Mouse (Mus musculus): ENCODE results near the gene Tctex1d1. TPM values are rescaled to one million over a fixed set of nuclear protein-coding genes. Genes with fewer than 3 reads are reported as not detected.

Tctex1d1 gene
- total RNA-seq, 2 experiments from 2014 or later: 0.50 to 0.59 TPM

DNA sequence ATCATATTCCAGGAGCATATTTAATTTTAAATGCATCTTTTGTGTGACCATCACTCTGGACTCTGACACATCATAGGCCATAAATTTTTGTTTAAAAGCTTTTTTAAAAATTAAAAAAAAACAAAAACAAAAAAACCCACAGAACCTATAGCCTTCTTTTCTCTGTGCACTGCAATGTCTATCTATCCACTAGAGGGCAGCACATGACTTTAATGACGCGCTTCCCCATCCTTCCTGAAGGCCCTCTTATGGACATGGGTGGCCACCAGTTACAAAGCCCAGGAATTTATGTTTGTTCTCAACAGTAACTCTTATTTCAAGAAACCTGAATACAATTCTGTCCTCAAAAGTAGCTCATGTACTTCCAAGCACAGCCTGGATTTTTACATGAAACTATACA, 8.5 kb downstream of the Tctex1d1 start:
- intact Hi-C loops (cut with DNase I): loop anchor here (2.0 to 10.0 kb wide), 3 partner anchors 128 to 355 kb away; partner anchors contain the start of genes Mier1 and Wdr78
- no peak for DNase-seq (ENCODE audit: low spot score in 2 of 2)

DNA sequence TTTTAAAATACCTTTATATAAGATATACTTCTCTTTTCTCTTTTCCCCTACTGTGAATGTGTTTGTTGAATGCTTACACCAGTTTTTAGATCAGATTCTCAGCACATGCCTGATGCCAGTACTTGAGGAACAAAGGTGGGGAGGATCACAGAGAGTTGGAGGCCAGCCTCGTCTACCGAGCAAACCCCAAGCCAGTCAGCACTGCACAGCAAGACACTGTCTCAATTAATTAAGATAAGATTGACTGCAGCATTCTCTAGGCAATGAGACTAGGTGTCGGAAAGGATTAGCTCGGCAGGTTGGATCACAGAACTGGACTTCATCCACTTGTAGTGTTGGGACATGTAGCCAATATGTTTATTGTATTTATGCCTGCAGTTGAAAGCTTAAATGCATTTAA, 8.9 kb downstream of the Tctex1d1 start:
- intact Hi-C loops (cut with DNase I): loop anchor here (2.0 to 10.0 kb wide), 3 partner anchors 127 to 355 kb away; partner anchors contain the start of genes Mier1 and Wdr78
- no peak for DNase-seq (ENCODE audit: low spot score in 2 of 2)

DNA sequence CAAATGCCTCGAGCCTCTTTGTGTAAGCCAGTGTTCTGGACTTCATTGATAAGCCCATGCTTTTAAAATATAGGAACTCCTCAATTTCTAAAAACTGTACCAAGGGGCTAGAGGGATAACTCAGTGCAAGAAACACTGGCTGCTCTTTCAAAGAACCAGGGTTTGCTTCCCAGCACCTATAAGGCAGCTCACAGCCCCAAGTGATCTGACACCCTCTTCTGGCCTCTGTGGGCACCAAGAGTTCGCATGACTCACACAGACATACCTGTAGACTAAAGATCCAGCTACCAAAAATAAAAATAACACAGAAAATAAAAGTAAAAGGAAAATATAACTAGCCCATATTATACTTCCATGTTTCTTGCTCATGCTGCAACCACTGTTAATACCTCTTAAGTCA, 9.3 kb downstream of the Tctex1d1 start:
- no peak for DNase-seq (ENCODE audit: low spot score in 2 of 2)
- intact Hi-C loops (cut with DNase I): loop anchor here (2.0 to 10.0 kb wide), 3 partner anchors 127 to 355 kb away; partner anchors contain the start of genes Mier1 and Wdr78

DNA sequence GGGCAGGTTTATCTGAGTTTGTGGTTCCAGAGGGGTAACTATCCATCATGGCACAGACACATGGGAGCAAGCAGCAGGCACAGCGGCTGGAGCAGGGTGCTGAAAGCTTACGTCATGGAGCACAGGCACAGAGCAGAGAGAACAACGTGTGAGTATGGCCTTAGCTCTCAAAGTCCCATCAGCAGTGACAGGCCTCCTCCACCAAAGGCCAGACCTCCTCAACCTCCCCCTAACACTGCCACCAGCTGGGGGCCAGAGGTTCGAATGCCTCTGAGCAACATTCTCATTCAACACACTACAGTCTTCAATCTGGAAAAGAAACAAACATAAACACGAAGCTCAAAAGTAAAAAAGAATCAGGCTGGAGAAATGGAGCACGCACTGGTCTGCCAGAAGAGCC, 10.1 kb downstream of the Tctex1d1 start:
- no peak for DNase-seq (ENCODE audit: low spot score in 2 of 2)
- intact Hi-C loops (cut with DNase I): loop anchor here (5.0 to 10.0 kb wide), 2 partner anchors 126 to 354 kb away; partner anchors contain the start of genes Mier1 and Wdr78

DNA sequence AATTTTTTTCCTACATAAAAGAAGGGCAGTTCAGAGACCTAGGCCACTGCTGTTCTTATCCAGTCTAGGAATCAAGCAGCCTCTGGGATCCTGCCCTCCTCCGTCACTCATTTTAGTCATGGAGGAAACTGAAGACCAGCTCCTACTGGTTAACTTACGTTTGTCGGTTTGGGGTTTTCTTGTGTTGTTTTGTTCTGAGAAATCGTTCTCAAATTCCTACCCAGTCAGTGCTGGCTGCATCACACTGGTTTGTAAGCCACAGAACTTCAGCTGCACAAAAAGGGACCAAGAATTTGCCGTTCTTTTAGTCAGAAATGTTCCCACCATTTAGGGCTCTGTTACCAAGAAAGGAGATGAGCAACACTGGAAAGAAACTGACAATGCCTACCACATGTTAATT, 11.0 kb downstream of the Tctex1d1 start:
- DNase-seq (ENCODE audit: low spot score in 2 of 2): no peak
- intact Hi-C loops (cut with DNase I): loop anchor here (5.0 to 10.0 kb wide), 2 partner anchors 125 to 353 kb away; partner anchors contain the start of genes Mier1 and Wdr78

DNA sequence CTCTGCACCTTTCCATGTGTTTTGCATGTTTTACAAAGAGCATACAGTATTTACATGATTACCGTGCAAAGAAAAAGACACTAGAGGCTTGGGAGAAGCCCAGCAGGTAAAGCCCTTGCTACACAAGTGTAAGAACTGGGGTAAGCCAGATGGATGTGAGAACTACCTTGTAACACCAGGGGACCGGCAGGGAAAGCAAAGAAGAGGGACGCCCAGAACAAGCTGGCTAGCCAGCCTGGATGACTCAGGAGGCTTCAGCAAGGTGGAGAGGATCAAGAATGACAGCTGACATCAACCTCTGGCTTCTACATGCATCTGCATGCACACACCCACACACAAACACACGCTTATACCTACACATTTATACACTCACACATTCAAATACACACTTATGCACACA, 11.6 kb downstream of the Tctex1d1 start:
- DNase-seq (ENCODE audit: low spot score in 2 of 2): no peak
- intact Hi-C loops (cut with DNase I): no loop called here

DNA sequence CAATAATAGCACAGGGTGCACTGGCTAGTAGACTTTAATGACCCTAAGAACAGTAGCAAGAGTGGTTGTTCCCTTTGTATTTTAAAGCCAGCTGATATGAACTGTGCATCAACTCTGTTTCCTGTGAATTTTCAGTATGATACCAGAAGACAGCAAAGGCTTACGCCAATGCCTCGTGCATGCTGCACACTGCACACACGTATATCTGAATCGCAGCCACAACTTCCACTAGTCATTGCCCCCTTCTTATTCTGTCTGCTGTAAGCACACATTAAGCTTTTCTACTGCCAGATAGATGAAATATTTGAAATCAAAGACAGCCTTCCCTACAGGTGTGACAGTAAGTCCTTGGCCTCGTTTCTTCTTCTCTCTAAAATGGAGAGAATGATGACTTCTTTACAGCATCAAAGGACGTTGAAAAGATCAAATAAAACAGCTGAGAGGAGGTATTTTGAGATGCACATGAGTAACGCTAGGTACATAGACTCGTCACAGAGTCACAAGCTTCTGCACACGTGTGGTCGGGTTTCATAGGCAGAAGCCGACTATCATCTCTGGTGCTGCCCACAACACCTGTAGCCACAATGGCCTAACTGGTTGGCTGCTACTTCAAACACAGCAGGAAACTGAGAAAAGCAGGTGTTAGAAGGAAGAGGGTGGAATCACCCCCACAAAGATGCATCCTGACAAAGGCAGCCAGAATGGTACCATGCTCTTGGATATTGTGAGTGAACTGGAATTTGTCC, 12.4 kb downstream of the Tctex1d1 start:
- DNase-seq (ENCODE audit: low spot score in 2 of 2): no peak
- intact Hi-C loops (cut with DNase I): no loop called here

DNA sequence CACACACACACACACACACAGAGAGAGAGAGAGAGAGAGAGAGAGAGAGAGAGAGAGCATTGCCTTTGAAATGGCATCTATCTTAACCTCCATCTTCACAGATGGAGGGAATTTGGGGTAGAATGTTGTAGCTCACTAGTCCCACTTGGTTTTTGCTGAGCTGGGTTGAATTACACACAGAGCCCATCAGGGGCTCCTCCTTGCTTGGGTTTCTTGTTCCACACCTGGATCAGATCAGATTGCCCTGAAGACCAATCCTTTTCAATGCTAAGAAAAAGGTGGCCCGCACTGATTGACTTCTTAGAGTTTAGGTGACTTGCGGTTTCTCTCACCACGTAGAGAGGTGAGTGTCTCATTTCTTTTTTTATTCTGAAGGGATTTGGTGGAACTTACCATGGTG, 13.3 kb downstream of the Tctex1d1 start:
- intact Hi-C loops (cut with DNase I): no loop called here
- DNase-seq (ENCODE audit: low spot score in 2 of 2): no peak

DNA sequence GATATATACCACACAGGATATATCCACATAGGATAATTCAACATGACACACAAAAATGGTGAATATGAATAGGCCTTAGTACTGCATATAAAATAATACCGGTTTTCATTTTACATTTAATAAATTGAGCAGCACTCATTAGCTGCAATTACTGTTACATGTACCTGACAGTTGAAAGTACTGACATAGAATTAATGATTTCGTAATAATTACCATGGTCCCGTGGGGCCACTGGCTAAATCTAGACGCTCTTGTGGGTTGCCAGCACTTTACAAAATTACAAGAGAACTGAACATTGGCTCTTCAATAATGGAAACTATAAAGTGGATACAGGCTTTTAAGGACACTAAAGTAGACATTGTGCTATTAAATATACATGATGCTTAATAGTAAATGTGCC, 26.3 kb downstream of the Tctex1d1 start:
- intact Hi-C loops (cut with DNase I): no loop called here
- no peak for DNase-seq (ENCODE audit: low spot score in 2 of 2)

DNA sequence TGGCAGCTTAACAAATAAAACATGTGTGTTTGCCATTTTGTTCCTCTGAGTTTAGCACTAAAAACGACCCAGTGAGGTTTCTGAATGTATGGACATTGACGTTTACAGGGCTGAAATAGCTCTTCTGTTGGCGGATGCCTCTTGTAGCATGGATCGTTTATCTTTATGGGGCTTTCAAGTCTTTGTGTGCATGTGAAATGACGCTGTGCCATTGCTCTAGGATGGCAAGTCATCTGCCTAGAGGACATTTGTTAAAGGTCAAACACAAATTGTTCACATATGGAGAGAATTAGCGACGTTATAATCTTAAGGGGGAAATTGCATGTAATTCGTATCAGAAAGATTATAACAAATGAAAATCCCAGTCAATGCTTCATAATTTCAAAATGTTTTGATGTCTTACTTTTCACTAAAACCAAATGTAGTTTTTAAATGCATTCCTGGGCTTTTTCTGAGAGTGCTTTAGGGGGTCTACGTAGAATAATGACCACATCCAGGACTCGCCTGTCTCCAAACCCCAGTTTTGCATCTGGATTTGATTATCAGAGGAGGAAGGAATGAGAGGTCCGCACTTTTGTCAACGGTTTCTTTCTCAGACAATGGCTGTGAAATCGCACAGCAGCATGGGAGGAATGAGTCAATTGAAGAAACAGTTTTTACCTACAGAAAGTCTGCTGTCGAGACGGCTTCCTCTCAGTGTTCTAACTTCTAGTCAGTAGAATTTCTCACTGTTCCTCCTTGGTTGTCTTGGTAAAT, 27.0 kb downstream of the Tctex1d1 start:
- intact Hi-C loops (cut with DNase I): no loop called here

DNA sequence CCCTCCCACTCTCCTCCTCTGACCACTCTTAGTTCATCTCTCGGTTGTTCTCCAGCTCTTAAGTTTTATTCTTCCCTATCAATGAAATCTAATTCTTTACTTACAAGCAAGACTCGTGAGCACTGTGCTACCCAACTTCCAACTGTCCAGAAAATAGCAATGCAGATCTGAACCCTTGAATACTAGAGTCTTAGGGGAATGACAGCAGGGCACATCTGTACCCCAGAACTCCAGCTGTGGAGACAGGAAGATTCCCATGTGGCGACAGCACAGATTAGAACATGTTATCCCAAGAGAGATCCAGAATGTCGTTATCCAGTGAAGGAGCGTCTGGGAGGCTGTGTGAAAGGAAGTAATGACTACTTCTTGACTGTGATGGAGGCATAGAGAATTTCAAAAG, 27.9 kb downstream of the Tctex1d1 start:
- intact Hi-C loops (cut with DNase I): no loop called here

More for the DNA sequence above, 27.0 kb downstream of the Tctex1d1 start:
- DNase-seq (ENCODE audit: low spot score in 2 of 2): no peak

DNA sequence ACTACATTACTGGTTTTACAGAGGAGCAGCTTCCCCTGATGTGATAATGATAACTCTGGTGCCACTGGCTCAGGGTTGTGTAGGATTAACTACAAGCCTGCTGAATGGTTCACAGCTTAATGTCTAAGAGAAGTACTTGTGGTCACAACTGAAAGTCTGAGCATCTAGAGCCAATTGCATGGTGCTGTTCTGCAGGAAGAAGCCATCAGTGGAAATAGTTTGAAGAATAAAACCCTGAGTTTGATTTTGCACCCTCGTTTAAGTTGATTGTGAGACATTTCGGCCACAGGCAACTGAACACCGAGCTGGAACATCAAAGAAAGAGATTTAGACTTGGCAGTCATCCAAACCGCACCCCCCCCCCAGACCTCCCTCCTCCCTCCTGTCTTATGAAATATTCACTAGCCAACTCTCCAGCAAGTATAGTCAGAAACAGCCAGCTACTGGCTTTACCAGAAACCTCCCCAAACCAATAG, 28.6 kb downstream of the Tctex1d1 start:
- no peak for DNase-seq (ENCODE audit: low spot score in 2 of 2)
- intact Hi-C loops (cut with DNase I): no loop called here

More for the DNA sequence above, 27.9 kb downstream of the Tctex1d1 start:
- DNase-seq (ENCODE audit: low spot score in 2 of 2): no peak

DNA sequence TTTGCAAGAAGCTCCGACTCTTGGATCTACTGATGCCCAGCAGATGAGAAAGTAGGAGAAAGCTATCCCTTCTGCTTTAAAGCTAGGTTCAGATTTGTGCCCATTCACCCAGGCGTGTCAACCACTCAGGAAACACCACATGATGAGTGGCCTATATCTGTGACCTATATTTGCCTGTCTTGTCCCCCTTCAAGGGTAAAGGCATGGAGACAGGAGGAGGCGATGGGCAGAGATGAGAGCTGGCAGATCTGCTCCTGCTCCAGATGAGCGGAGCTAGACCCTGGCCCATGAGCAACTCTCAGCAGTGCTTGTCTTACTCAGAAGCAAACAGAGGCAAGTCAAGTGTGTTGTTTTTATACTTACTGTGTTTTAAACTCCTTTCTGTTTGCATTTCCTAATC, 32.3 kb downstream of the Tctex1d1 start:
- intact Hi-C loops (cut with DNase I): no loop called here
- DNase-seq (ENCODE audit: low spot score in 2 of 2): no peak

DNA sequence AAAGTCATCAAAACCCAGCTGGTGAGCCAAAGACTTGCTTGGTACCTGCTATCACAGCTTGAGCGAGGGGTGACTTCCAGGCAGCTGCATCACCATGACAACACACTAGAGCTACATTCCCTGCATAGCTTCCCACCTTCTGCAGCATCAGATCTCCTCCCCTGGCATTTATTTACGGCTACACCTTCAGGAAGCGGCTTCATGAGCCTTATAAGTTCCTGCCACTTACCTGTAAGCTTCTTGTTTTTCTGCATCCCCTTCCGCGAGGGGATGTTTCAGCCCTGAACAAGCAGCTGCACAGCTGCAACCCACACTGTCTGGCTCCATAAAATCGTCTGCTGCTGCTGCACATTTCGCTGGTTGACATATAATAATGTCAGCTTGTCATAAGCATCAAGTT, 33.4 kb downstream of the Tctex1d1 start:
- DNase-seq (ENCODE audit: low spot score in 2 of 2): no peak
- intact Hi-C loops (cut with DNase I): no loop called here

DNA sequence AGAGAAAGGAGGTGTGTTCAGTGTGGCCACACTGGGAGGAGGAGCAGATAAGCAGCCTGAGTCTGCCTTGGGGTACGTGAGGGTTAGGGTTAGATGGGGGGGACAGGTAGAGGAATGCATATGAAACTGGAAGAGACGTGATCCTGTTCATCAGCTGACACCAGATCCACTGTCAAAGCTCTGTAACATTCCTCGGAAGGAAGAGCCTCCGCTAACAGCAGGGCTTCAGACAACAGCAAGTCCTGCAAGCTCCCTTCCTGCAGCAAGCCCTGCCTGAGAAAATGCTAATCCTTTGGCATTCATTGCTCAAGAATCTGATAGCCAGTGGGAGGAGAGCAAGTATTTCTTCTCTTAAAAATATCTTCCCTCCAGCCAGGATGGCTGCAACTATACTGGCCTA, 35.1 kb downstream of the Tctex1d1 start:
- intact Hi-C loops (cut with DNase I): no loop called here
- DNase-seq (ENCODE audit: low spot score in 2 of 2): no peak

DNA sequence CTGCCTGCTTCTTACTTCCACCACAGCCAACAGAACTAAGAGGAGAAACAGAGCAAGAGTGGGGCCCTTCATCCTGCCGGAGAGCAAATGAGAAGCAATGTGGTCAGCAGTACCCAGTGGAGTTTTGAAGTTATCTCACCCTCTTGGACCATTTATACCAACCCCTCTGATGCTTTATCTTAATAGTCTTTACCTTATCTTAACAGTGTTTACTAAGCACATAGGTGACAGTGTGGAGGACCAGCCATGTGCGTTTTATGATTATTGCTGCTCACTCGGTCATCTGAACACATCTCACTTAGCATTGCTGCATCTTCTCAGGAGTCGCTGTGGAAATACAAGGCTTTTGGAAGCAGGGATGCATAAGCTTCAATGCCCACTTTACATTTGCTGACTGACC, 48.2 kb downstream of the Tctex1d1 start, which contains the start of gene Insl5:
TSS of gene Insl5 (minus strand) at position 222 of the 400 bp plus-strand sequence.
- no peak for DNase-seq (ENCODE audit: low spot score in 2 of 2)
- intact Hi-C loops (cut with DNase I): no loop called here

DNA sequence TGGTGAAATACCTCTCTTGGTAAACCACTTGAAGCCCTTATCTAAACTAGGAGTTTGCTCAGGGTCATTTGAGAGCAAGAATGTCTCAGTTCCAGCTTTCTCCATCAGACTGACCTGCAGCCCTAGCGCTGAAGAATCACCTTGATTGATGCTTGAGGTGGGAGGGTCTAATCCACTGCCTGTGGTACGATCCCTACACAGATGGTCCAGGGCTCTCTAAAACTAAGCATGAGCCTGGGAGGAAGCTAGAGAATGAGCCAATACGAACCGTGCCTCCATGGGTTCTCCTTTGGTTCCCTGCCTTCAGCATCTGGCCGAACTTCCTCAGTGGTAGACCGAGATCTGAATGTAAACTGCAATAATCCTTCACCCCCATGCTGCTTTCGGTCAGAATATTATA, 49.3 kb downstream of the Tctex1d1 start:
- intact Hi-C loops (cut with DNase I): no loop called here

DNA sequence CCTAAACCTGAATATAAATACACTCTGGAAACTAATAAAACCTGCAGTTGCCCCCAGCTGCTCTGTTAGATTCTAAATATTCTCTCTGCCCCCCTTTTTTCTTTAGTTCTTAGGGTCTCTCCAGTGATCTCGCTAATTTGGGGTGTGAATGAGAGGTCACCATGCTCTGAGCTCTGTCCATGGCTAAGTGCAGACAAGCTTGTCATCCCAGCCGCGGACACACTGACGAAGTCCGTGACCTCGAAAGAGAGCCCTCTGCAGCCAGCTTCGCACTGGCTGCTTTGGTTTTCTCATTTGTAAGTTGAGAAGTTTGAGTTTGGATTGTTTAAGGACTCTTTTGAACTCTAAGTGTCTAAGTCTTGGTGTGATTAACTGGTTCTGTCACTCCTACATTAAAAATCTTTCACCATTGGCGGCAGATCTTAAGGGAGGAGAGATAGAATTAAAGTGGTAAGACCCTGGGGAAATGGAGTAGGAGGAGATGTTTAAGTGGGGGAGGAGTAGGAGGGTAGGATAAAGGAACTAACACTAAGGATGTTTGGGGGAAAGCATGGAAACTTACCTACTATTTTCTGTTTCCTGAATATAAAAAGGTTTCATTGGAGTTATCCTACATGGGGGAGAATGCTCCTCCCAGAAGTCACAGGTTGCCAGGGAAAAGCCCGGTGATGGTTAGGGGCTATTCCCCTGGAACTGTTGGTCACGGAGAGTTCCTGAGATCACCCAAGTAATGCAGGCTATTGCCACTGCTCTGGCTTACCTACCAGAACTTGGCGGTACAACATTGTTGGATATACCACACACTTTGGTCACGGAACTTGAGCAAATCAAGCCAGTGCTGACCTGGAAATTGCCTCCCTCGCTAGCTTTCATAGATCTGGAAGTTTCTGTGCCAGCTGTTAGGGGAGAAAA, 50.0 kb downstream of the Tctex1d1 start:
- intact Hi-C loops (cut with DNase I): no loop called here

More for the DNA sequence above, 49.3 kb downstream of the Tctex1d1 start:
- DNase-seq (ENCODE audit: low spot score in 2 of 2): no peak

DNA sequence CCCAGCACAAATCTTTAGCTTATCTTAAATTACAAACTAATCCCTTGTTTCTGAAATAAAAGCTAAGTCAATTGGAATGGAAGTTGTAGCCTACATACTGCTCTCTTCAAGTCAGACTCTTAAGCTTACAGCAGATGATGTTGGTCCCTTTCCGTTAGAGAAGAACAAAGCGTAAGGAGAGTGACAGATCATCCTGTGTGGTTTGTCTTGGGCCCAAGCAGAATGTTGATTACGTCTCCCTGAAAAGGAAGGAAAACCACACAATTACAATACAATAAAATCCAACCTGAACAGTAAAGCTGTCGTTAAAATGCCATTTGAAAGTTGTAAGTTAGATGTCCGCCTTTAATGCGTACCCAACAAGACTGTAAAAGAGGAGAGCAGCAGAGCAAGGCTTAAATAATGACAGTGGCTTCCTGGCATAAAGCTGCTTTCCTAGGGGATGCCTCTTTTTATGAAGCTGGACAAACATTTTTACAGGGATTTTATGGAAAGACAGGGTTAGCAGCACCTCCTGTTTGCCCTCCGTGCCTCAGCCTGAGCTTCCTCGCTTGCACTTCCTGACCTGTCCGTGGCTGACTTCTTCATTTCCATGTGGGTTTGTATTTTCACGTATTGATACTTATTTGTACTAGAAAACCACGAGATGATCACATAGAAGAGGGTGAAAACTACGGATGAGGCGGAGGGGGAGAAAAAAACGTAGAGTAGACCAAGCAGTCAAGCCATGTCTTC, 60.9 kb downstream of the Tctex1d1 start:
- intact Hi-C loops (cut with DNase I): no loop called here
- DNase-seq (ENCODE audit: low spot score in 2 of 2): no peak

More for the DNA sequence above, 50.0 kb downstream of the Tctex1d1 start:
- DNase-seq (ENCODE audit: low spot score in 2 of 2): no peak
